Mouse (Mus musculus) hindbrain, embryonic 13.5 days (tissue): ENCODE measurements around the gene Sycp3. TPM values are rescaled to one million over a fixed set of nuclear protein-coding genes. Genes with fewer than 3 reads are reported as not detected.
"Not testable (repeated sequence)": the region's sequence is repeated elsewhere in the genome, so short reads cannot be mapped to it uniquely, and the experiment has no call there.

Source experiments
- ATAC-seq: fragments of 200-750 bp; cut with Nextera tagmentation; 2 replicates; pipeline ENCODE4 v1.8.0; 2017; ENCODE audit warnings: moderate TSS enrichment; ENCODE audit not compliant: low FRiP score
- H3K27ac ChIP-seq: fragments of 300-500 bp; sonication (generic); 2 replicates; pipeline ENCODE4 v1.5.1; 2015; ENCODE audit warnings: inconsistent platforms, mild to moderate bottlenecking, moderate library complexity
- H3K27me3 ChIP-seq: fragments of 300-500 bp; sonication (generic); 2 replicates; pipeline ENCODE4 v1.6.1; 2015; ENCODE audit warnings: mild to moderate bottlenecking, inconsistent platforms
- H3K36me3 ChIP-seq: fragments of 300-500 bp; sonication (generic); 2 replicates; pipeline ENCODE4 v1.6.1; 2015; ENCODE audit warnings: mild to moderate bottlenecking, inconsistent platforms
- H3K4me1 ChIP-seq: fragments of 300-500 bp; sonication (generic); replicated peaks from 2 replicates; pipeline ENCODE4 v1.6.1; 2015; ENCODE audit warnings: inconsistent platforms
- H3K4me2 ChIP-seq: fragments of 300-500 bp; sonication (generic); 2 replicates; pipeline ENCODE4 v1.6.1; 2015; ENCODE audit warnings: inconsistent platforms, mild to moderate bottlenecking, moderate library complexity
- H3K4me3 ChIP-seq: fragments of 300-500 bp; sonication (generic); 2 replicates; pipeline ENCODE4 v1.5.1; 2015; ENCODE audit warnings: mild to moderate bottlenecking, inconsistent platforms
- H3K9ac ChIP-seq: fragments of 300-500 bp; sonication (generic); 2 replicates; pipeline ENCODE4 v1.6.1; 2015; ENCODE audit warnings: mild to moderate bottlenecking, inconsistent platforms
- H3K9me3 ChIP-seq: fragments of 300-500 bp; sonication (generic); 2 replicates; pipeline ENCODE4 v1.6.1; 2016; ENCODE audit warnings: inconsistent platforms
- WGBS: fragments of 180-500 bp; shearing (Covaris S2); methylation state at CpG from one replicate; pipeline ENCODE4 v1.1.7; 2015; 5-methylcytosine and 5-hydroxymethylcytosine counted together
- polyA plus RNA-seq: library from polyadenylated mRNA; unstranded; fragments of >200 nt; fragmentation: Nextera tagmentation; extraction: Ambion mirVana; gene quantifications from 2 replicates; pipeline ENCODE4 v1.2.1, GENCODE M21; 2015

The Sycp3 gene
- polyA plus RNA-seq, 1 experiment from 2014 or later = 0.14 TPM

DNA sequence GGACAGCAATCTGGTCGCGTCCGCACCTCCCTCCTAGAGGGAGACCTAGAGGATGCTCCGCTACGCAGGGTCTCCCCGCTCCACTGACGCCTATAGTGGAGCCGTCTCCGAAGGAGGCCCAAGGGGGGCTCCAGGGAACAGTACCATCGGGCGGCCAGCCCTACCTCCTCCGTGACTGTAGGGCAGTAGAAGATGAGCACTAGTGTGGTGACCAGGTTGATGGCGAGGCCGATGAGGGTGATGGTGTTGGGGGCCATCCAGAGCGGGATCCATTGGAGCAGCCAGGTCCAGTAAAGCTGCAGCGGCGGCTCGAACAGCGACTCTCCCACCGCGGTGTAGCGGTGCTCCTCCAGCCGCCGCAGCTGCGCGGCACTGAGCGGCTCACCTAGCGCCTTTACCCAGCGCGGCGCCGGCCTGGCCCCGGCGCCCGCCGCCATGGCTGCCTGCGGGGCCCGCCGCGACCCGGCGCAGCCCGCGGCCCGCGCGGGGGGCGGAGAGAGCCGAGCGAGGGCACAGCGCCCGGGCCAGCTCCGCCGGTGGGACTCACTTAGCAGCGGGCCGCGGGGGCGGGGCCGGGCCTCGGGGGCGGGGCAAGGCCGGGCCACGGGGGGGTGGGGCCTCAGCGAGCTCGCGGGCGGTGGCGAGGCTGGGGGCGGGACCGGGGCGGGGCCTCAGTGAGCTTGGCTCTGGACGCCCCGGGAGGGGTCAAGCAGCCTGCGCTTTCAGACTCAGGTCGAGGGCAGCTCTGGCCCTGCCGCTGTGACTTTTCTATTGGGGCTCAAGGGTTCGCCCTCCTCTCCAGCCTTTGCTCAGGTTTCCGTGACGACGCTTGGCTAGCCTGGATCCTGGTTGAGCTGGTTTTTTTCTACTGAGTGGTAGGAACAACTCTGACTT, 44.3 kb downstream of the Sycp3 start, which contains the start of gene Chpt1:
Gene Chpt1 (minus strand): TSS at position 653 of the 894 bp plus-strand sequence.
- Histone ChIP-seq H3K27me3 (no peaks in the 10 kb centered on the region), H3K9ac (peak within 1 kb of the TSS; percentile 89), H3K4me1 (peaks cover 21% of the 10 kb centered on the region), H3K9me3 (no peaks in the 10 kb centered on the region), H3K27ac (peak within 1 kb of the TSS; percentile 87), H3K36me3 (no peaks in the 10 kb centered on the region), H3K4me3 (peak within 1 kb of the TSS; percentile 70), H3K4me2 (peak within 1 kb of the TSS; percentile 80)
- WGBS = under 1% methylated on average over 53 of the region's 80 CpGs
- peak; percentile 96 for ATAC-seq

DNA sequence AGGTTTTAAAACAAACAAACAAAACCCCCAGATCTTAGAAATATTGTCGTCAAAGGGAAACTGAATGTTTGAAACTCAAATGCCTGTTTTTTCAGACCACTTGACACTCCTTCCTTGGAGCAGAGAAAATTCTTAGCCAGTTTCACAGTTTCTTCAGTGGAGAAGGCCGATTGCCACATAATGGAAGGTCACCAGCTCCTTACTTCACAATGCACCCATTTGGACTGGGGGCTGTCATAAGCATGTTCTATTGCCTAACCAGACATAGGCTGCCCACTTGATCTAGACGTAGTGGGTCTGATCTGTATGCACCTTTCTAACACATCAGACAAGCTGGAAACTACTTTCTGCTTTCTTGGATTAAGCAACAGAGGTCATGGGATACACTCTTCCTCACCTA, 45.1 kb downstream of the Sycp3 start:
- Histone ChIP-seq H3K36me3 (no peaks in the 10 kb centered on the region), H3K9me3 (no peaks in the 10 kb centered on the region), H3K4me3 (peak overlapping the region; percentile 70), H3K4me2 (0 out of 2 replicates have a peak overlapping the region, but pooled peaks have one; percentile 80), H3K27ac (0 out of 2 replicates have a peak overlapping the region, but pooled peaks have one; percentile 18), H3K4me1 (peaks cover 21% of the 10 kb centered on the region), H3K27me3 (no peaks in the 10 kb centered on the region), H3K9ac (no peak overlapping the region)
- 42% methylated on average over 3 of the region's 3 CpGs for WGBS
- no peak for ATAC-seq

DNA sequence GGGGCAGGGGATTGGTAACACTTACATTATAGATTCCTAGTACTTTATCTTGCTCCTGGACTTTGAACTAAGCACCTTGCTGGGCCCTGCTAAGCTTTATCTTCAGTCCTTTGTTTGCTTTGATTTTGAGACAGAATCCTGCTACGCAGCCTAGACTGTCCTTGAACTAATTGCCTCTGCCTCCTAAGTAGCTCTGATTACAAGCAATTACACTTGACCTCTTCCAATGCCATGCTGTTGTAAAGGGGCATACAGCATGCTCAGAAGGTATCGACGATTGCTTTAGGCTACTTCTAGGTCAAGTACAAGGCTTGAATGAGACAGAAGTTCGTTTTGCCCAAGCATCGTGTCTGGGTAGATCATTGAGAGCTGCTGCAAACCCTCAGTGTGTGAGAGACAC, 45.9 kb downstream of the Sycp3 start:
- Histone ChIP-seq H3K36me3 (no peaks in the 10 kb centered on the region), H3K9me3 (no peaks in the 10 kb centered on the region), H3K9ac (no peak overlapping the region), H3K27ac (no peak overlapping the region), H3K27me3 (no peaks in the 10 kb centered on the region), H3K4me2 (no peak overlapping the region), H3K4me1 (peaks cover 21% of the 10 kb centered on the region), H3K4me3 (no peak overlapping the region)
- ATAC-seq = no peak
- WGBS = 72% methylated on average over 5 of the region's 5 CpGs

DNA sequence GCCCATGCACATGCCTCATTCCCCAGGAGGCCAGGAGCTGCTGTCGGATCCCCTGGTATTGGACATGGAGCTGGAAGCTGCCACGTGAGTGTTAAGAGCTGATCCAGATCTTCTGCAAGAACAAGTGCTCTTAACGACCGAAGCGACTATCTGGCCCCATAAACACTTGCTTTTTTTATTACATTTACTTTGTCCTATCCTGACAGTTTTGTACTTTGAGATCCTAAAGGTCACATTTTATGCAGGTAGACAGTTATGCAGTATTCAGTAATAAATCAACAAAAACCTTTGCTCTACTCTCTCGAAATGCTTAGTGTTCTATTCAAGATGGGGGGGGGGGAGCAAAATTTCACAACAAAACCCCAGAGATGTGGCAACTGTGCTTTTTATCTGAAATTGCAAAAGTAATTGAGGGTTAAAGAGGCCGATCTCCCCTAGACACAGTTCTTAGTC, 48.3 kb downstream of the Sycp3 start:
- Histone ChIP-seq H3K27me3 (no peaks in the 10 kb centered on the region), H3K4me1 (peaks cover 5% of the 10 kb centered on the region), H3K9ac (no peak overlapping the region), H3K36me3 (no peaks in the 10 kb centered on the region), H3K4me2 (no peak overlapping the region), H3K4me3 (no peak overlapping the region), H3K9me3 (no peaks in the 10 kb centered on the region), H3K27ac (no peak overlapping the region)
- 88% methylated on average over 7 of the region's 7 CpGs for WGBS
- no peak for ATAC-seq

DNA sequence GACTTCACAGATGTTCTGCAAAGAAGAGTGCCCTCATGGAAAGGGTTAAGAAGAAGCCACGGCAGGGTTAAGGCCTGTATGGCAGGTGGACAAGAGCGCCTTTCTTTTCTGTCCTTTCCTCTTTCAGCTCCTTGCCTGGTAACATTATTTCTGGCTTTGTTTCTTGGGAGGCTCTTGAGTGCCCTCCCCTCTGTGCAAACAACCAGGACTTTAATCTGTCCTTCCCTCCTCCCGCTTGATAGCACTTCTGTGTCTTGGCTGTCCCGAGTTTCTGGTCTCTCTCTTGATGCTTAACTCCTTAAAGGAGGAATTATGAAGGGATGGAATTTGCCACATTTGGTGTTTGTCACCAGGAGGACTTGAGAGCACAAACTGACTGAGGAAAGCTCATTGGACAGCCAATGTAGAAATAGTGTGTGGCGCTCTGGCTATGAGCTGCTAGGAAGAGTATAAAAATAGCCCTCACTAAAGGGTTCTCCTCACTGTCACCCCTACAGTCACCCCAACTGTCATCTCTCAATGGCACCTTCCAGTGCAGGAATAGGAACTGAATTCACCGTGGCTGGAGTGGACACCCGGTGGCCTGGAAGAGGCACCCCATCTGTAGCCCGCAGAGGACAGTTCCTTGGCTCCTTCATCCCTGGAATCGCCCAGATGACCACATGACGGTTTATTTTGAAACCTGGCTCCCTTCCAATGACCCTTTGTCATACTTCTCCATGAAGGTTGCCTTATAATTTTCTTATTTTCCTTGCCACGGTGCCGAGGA, 51.3 kb downstream of the Sycp3 start:
- WGBS = 80% methylated on average over 12 of the region's 12 CpGs
- Histone ChIP-seq H3K27ac (no peak overlapping the region), H3K4me2 (no peak overlapping the region), H3K27me3 (no peaks in the 10 kb centered on the region), H3K4me3 (no peak overlapping the region), H3K9me3 (no peaks in the 10 kb centered on the region), H3K36me3 (no peaks in the 10 kb centered on the region), H3K9ac (no peak overlapping the region), H3K4me1 (no peaks in the 10 kb centered on the region)
- no peak for ATAC-seq

DNA sequence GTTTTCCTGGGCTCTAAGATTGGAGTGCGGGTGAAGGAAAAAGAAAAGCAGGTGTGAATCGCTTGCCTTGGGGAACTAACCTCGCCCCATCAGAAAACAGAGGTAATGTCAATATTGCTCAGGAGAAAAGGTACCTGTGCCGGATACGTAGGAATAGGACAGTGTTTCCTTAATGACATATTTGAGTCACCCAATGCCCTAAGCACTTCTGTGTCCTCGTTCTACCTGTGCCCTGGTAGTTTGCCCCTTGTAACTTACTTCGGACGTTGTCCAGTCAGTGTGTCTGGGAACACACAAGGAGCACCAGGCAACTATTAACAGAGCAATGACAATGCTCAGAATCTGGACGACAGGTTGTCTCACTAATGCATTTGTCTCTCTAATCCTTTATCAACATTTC, 52.0 kb downstream of the Sycp3 start:
- Histone ChIP-seq H3K9ac (no peak overlapping the region), H3K27ac (no peak overlapping the region), H3K36me3 (no peaks in the 10 kb centered on the region), H3K27me3 (no peaks in the 10 kb centered on the region), H3K4me1 (no peaks in the 10 kb centered on the region), H3K4me2 (no peak overlapping the region), H3K9me3 (no peaks in the 10 kb centered on the region), H3K4me3 (no peak overlapping the region)
- no peak for ATAC-seq
- 94% methylated on average over 9 of the region's 9 CpGs for WGBS

DNA sequence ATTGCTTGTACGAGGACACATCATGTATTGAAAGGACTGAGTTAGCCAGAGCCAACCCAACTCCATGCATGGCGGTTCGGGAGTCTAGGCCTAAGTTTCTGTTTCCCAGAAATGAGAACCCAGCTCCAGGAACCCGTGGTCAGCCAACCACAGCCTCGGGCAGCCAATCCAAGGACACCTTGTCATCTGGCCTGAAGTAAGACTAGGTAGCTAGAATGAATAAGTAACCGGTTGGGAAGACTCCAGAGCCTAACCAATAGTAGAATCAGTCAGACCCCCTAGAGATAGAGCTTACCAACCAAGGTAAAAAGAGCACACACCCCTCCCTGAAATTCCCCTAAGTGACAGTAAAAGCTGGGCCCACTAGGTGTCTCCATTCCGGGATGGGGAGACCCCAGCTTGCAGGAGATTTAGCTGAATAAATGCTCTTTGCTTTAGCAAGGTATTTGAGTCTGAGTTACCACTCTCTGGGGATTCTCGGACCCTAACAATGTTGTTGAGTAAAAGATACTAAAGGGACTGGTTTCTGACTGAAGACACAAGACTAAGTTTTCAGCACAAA, 54.3 kb downstream of the Sycp3 start:
- H3K4me2 ChIP-seq = no peak overlapping the region
- H3K27me3 ChIP-seq = no peaks in the 10 kb centered on the region
- no peak overlapping the region for H3K27ac ChIP-seq
- no peaks in the 10 kb centered on the region for H3K36me3 ChIP-seq
- ATAC-seq = no peak
- no peak overlapping the region for H3K4me3 ChIP-seq
- H3K9ac ChIP-seq = no peak overlapping the region
- H3K9me3 ChIP-seq = no peaks in the 10 kb centered on the region
- no peaks in the 10 kb centered on the region for H3K4me1 ChIP-seq
- 79% methylated on average over 8 of the region's 8 CpGs for WGBS

DNA sequence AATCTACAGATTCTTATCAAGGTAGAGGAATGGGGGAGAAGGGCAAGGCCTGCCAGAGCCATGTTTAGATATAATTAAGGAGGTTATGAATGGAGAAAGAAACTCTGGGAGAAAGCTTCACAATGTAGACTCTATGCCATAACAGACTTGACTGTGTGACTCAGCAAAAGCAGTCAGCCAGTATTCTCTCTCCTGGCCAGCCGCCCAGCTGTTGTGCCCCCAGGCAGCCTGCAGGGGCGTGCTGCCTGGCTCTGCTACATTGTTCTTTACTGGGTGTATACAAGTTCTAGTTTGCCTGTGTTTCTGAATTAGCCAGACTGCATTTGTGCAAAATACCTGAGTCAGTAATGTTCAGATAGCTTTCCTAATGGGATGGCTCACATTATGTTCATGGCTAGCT, 55.1 kb downstream of the Sycp3 start:
- Histone ChIP-seq H3K4me1 (no peaks in the 10 kb centered on the region), H3K9me3 (no peaks in the 10 kb centered on the region), H3K27ac (no peak overlapping the region), H3K4me2 (no peak overlapping the region), H3K36me3 (no peaks in the 10 kb centered on the region), H3K9ac (no peak overlapping the region), H3K4me3 (no peak overlapping the region), H3K27me3 (no peaks in the 10 kb centered on the region)
- 41% methylated on average over 2 of the region's 2 CpGs for WGBS
- ATAC-seq = no peak

DNA sequence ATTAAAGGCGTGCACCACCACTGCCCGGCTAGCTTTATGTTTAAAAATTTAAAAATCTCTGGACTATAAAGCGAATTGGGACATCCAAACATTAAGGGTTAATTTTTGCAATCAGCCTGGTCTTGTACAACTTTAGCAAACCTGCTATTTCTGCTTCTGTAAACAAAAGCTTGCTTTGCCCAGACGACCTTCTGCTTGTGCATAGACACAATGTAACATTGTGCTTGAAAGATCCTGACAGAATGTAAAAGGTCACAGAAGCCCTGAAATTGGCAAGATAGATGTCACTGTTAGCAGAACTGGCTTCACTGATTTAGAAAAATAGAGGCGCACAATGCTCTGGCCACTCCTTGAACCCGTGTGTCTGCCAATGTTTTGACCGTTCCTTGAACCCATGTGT, 55.7 kb downstream of the Sycp3 start:
- H3K4me3 ChIP-seq, H3K4me1 ChIP-seq, H3K27me3 ChIP-seq, H3K4me2 ChIP-seq, H3K9me3 ChIP-seq, ATAC-seq, H3K9ac ChIP-seq, H3K36me3 ChIP-seq, H3K27ac ChIP-seq: not testable (repeated sequence)
- WGBS = 83% methylated on average over 7 of the region's 7 CpGs

DNA sequence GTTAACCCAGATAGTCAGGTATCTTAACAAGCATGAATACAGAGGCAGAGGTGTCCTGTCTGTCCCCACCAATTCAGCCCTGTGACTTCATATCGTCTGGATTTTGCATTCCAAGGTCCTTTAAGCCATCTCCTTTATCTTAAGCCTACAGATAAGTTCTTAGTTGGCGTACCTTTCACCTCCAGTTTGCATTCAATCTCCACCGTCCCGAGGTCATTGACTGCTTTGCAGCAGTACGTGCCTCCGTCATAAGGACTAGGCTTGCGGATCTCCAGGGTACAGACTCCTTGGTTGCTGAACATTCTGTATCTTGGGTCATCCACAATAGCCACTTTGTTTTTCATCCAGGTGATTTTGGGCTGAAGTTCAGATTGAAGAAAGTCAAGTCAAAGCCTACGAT, 63.4 kb downstream of the Sycp3 start:
- WGBS = 93% methylated on average over 8 of the region's 8 CpGs
- H3K36me3 ChIP-seq = no peaks in the 10 kb centered on the region

More for the DNA sequence above, 63.4 kb downstream of the Sycp3 start:
- H3K9me3 ChIP-seq = no peaks in the 10 kb centered on the region
- no peak overlapping the region for H3K4me2 ChIP-seq
- no peak overlapping the region for H3K4me3 ChIP-seq
- H3K9ac ChIP-seq = no peak overlapping the region
- no peak overlapping the region for H3K27ac ChIP-seq
- ATAC-seq = no peak
- H3K4me1 ChIP-seq = no peaks in the 10 kb centered on the region
- H3K27me3 ChIP-seq = no peaks in the 10 kb centered on the region
